Mouse (Mus musculus) midbrain, embryonic 15.5 days (tissue): ENCODE measurements at regions not wholly inside any gene's neighbourhood (a gene's known extent, or its start where the extent isn't known, plus 50 kb on each side); places are given as distances from the start of the nearest gene placed in this dataset.

Experiments used
- ATAC-seq: fragments of 200-750 bp; cut with Nextera tagmentation; replicated peaks from 2 replicates; pipeline ENCODE4 v1.8.0; 2017; ENCODE audit warnings: moderate TSS enrichment
- H3K27ac ChIP-seq: fragments of 300-500 bp; sonication (generic); 2 replicates; pipeline ENCODE4 v1.5.1; 2015; ENCODE audit warnings: mild to moderate bottlenecking, inconsistent platforms
- H3K27me3 ChIP-seq: fragments of 300-500 bp; sonication (generic); replicated peaks from 2 replicates; pipeline ENCODE4 v1.6.1; 2015; ENCODE audit warnings: inconsistent platforms
- H3K36me3 ChIP-seq: fragments of 300-500 bp; sonication (generic); replicated peaks from 2 replicates; pipeline ENCODE4 v1.6.1; 2015; ENCODE audit warnings: inconsistent platforms
- H3K4me1 ChIP-seq: fragments of 300-500 bp; sonication (generic); 2 replicates; pipeline ENCODE4 v1.6.1; 2015; ENCODE audit warnings: inconsistent platforms
- H3K4me2 ChIP-seq: fragments of 300-500 bp; sonication (generic); 2 replicates; pipeline ENCODE4 v1.6.1; 2015; ENCODE audit warnings: inconsistent platforms, mild to moderate bottlenecking, moderate library complexity
- H3K4me3 ChIP-seq: fragments of 300-500 bp; sonication (generic); 2 replicates; pipeline ENCODE4 v1.5.1; 2015; ENCODE audit warnings: mild to moderate bottlenecking, inconsistent platforms
- H3K9ac ChIP-seq: fragments of 300-500 bp; sonication (generic); 2 replicates; pipeline ENCODE4 v1.6.1; 2015; ENCODE audit warnings: mild to moderate bottlenecking, inconsistent platforms
- H3K9me3 ChIP-seq: fragments of 300-500 bp; sonication (generic); 2 replicates; pipeline ENCODE4 v1.6.1; 2016; ENCODE audit warnings: inconsistent platforms
- WGBS: fragments of 180-500 bp; shearing (Covaris S2); methylation state at CpG from one replicate; pipeline ENCODE4 v1.1.7; 2015; ENCODE audit warnings: mixed read lengths; 5-methylcytosine and 5-hydroxymethylcytosine counted together

DNA sequence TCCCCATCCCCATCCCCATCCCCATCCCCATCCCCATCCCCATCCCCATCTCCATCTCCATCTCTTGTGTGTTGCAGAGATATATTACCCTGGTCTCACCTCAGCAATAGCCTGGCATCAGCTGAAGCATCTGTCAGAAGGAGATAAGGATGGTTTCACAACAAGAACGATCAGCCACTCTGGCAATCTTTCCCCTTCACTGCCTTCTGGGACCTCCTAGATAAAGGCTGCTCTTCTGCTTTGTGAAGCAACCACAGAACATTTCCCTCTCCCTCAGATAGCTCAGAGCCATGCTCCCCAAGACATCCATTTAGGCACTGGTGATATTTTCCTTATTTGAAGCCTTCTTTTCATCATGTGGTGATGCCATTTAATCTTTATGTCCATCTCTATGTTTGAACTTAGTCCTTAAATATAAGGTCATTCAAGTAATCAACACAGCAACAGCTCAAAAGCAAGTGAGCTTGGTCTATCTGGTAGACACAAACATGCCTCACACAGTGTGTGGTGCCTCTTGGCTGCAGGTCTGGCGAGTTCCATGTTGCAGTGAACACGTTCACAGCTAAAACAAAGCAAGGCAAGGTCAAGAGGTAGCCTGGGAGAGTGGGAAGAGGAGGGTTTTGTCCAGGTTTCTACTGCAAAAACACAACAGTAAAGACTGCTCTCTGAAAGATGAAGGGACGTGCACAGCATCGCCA is 321.7 kb upstream of the Runx1 start:
- H3K9ac ChIP-seq, result no peak overlapping the region
- no peak overlapping the region for H3K27ac ChIP-seq
- no peak for ATAC-seq
- H3K36me3 ChIP-seq, result no peaks in the 10 kb centered on the region
- H3K4me3 ChIP-seq, result no peak overlapping the region
- H3K27me3 ChIP-seq, result no peaks in the 10 kb centered on the region
- no peaks in the 10 kb centered on the region for H3K4me1 ChIP-seq
- WGBS, result 75% methylated on average over 5 of the region's 5 CpGs
- no peaks in the 10 kb centered on the region for H3K9me3 ChIP-seq
- no peak overlapping the region for H3K4me2 ChIP-seq

DNA sequence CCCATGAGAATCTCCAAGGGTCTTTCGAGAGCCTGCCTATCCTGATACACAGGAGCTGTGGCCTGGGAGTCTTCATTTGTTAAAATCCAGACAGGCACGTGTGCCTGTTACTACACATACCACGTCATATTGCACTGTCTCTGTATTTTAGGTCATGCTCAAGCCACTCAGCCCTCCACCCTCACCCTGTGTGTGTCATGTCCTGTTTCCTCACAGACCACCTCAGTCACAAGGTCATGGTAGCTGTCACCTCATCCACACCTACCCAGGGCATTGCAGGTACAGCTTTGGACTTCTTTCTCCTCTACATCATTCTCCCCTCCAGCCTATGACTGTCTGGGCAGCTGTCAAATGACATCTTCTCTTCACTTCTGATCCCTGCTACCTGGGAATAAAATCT is 320.9 kb upstream of the Runx1 start:
- H3K4me1 ChIP-seq, result no peaks in the 10 kb centered on the region
- ATAC-seq, result no peak
- H3K27me3 ChIP-seq, result no peaks in the 10 kb centered on the region
- H3K9me3 ChIP-seq, result no peaks in the 10 kb centered on the region
- no peak overlapping the region for H3K4me2 ChIP-seq
- H3K4me3 ChIP-seq, result no peak overlapping the region
- H3K36me3 ChIP-seq, result no peaks in the 10 kb centered on the region
- no peak overlapping the region for H3K9ac ChIP-seq
- H3K27ac ChIP-seq, result no peak overlapping the region
- WGBS, result 90% methylated on average over 3 of the region's 3 CpGs

DNA sequence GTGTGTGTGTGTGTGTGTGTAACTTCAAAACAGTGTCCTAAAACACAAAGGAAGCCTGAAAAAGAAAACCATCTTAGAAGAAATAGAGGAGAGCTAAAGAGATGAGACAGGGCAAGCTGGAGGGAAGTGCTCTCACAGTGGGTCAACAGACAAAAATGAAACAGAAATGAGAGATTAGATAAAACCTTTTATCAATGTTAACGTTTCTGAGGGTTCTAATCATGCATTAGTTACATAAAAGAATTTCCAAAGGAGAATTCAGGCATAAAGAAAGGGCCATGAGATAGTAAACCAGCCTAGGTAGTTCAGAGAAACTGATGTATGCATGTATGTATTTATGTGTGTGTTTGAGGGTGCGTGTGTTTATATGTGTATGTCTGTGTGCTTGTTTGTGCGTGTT is 319.7 kb upstream of the Runx1 start:
- H3K36me3 ChIP-seq, result no peaks in the 10 kb centered on the region
- H3K9me3 ChIP-seq, result no peaks in the 10 kb centered on the region
- no peak for ATAC-seq
- H3K4me3 ChIP-seq, result no peak overlapping the region
- WGBS, result 68% methylated on average over 3 of the region's 3 CpGs
- no peak overlapping the region for H3K9ac ChIP-seq
- H3K27ac ChIP-seq, result no peak overlapping the region
- no peaks in the 10 kb centered on the region for H3K4me1 ChIP-seq
- no peaks in the 10 kb centered on the region for H3K27me3 ChIP-seq
- H3K4me2 ChIP-seq, result no peak overlapping the region

- 95% methylated on average over 5 of the region's 5 CpGs for WGBS
Measured at GRCm38 (mm10) chr16:93144033-93144432, 318.1 kb upstream of the Runx1 start.

DNA sequence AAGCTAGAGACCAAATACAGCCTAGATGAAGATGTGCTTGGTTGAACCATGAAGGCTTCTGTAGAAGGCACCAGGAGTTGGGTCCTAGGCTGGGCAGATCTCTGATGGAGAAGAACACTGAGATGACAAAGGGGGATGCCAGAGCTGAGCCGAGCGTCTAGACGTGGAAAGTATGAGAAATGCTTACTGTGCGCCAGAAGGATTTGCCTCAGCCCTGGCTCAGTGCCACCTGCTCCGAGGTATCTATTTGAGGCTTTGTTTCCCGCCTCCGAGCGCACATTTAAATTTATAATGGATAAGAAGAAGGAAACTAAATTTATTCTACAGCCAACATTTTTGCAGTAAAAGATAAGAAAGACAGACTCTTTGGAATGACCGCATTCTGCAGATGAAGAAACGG is 317.2 kb upstream of the Runx1 start:
- ATAC-seq, result no peak
- H3K27me3 ChIP-seq, result no peaks in the 10 kb centered on the region
- 73% methylated on average over 10 of the region's 10 CpGs for WGBS
- no peak overlapping the region for H3K4me3 ChIP-seq
- no peaks in the 10 kb centered on the region for H3K9me3 ChIP-seq
- H3K27ac ChIP-seq, result no peak overlapping the region
- H3K4me2 ChIP-seq, result no peak overlapping the region
- no peaks in the 10 kb centered on the region for H3K36me3 ChIP-seq
- H3K4me1 ChIP-seq, result no peaks in the 10 kb centered on the region
- H3K9ac ChIP-seq, result no peak overlapping the region

More at GRCm38 (mm10) chr16:93144033-93144432, 318.1 kb upstream of the Runx1 start:
- H3K9me3 ChIP-seq, result no peaks in the 10 kb centered on the region
- H3K4me2 ChIP-seq, result no peak overlapping the region
- H3K9ac ChIP-seq, result no peak overlapping the region
- no peak for ATAC-seq
- no peaks in the 10 kb centered on the region for H3K27me3 ChIP-seq
- no peak overlapping the region for H3K4me3 ChIP-seq
- no peak overlapping the region for H3K27ac ChIP-seq
- H3K36me3 ChIP-seq, result no peaks in the 10 kb centered on the region
- H3K4me1 ChIP-seq, result no peaks in the 10 kb centered on the region

GRCm38 (mm10) chr16:93141967-93142366 is 316.0 kb upstream of the Runx1 start:
- Histone ChIP-seq H3K36me3 (no peaks in the 10 kb centered on the region), H3K4me1 (no peaks in the 10 kb centered on the region), H3K9ac (no peak overlapping the region), H3K4me3 (no peak overlapping the region), H3K27ac (no peak overlapping the region), H3K4me2 (no peak overlapping the region), H3K27me3 (no peaks in the 10 kb centered on the region), H3K9me3 (no peaks in the 10 kb centered on the region)
- WGBS, result 74% methylated on average over 6 of the region's 6 CpGs
- ATAC-seq, result no peak

DNA sequence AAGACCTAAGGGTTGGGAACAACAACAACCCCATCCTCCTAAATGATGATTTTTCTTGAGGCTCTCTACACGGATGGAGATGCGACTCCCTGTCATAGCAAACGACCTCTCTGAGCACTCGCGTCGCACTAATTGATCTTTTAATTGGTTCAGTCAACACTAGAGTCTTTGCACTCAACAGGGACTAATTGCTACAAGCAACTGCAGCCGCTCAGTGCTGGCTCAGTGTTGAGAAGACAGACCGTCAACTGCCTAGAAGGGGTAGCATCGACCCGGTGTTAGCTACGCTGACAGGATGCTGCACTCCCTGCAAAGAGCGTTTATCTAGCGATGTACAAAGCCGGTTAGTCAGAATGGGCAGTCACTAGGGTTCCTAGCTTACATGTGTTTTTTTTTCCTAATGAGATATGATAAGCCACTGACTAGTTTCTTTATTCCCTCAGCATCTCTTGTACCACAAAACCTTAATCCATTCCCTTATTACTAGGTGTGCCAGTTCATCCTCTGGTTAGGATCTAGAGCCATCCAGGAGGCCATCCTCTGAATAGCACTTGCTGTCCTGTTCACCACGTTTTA is 314.7 kb upstream of the Runx1 start:
- no peak overlapping the region for H3K4me3 ChIP-seq
- no peak overlapping the region for H3K4me2 ChIP-seq
- H3K9me3 ChIP-seq, result no peaks in the 10 kb centered on the region
- H3K9ac ChIP-seq, result no peak overlapping the region
- H3K4me1 ChIP-seq, result no peaks in the 10 kb centered on the region
- 56% methylated on average over 15 of the region's 15 CpGs for whole genome bisulfite sequencing
- no peaks in the 10 kb centered on the region for H3K36me3 ChIP-seq
- no peaks in the 10 kb centered on the region for H3K27me3 ChIP-seq
- no peak for ATAC-seq
- H3K27ac ChIP-seq, result no peak overlapping the region

GRCm38 (mm10) chr16:93137249-93137648 is 311.3 kb upstream of the Runx1 start:
- Histone ChIP-seq H3K36me3 (no peaks in the 10 kb centered on the region), H3K9me3 (no peaks in the 10 kb centered on the region), H3K27me3 (no peaks in the 10 kb centered on the region), H3K9ac (no peak overlapping the region), H3K4me1 (no peaks in the 10 kb centered on the region), H3K4me2 (no peak overlapping the region), H3K27ac (no peak overlapping the region), H3K4me3 (no peak overlapping the region)
- no peak for ATAC-seq
- 50% methylated on average over 1 of the region's 1 CpGs for whole genome bisulfite sequencing

DNA sequence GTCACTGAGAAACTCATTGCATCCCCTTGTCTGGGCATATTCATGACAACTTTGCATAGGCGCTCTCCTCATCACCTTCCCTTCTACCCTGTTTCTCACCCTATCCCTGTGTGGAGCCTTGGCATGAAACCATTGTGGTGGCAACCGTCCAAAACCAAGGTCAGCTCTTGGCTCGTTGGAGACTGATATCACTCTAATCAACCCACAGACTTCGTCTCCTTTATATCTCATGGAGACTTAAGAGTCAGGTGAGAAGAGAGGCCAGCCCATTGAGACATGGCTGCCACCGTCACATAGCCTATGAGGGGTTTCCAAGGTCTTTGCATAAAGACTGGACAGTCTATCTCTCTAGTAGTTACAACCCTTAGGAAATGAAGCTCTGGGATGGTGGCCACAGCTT is 305.5 kb upstream of the Runx1 start:
- ATAC-seq, result no peak
- Histone ChIP-seq H3K4me3 (no peak overlapping the region), H3K27ac (no peak overlapping the region), H3K4me1 (no peaks in the 10 kb centered on the region), H3K9ac (no peak overlapping the region), H3K9me3 (no peaks in the 10 kb centered on the region), H3K27me3 (no peaks in the 10 kb centered on the region), H3K36me3 (no peaks in the 10 kb centered on the region), H3K4me2 (no peak overlapping the region)
- WGBS, result 90% methylated on average over 5 of the region's 5 CpGs

DNA sequence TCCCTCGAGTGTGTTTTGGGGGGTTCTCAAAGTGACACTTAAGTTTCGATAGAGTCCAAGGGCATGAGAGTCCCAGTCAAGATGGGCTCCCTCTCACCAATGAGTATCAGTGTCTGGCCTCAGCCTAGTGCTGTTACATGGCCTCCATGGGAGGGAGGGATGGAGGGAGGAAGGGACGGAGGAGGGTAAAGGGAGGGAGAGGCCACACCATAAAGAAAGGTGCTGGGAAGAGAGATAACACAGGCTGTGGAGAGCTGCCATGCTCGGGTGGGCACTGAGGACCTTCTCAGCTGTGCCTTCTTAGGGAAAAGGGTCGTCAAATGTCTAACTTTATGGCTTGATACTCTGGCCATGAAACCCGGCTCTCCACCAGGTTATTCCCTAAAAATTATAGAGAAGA is 304.7 kb upstream of the Runx1 start:
- no peaks in the 10 kb centered on the region for H3K4me1 ChIP-seq
- no peak for ATAC-seq
- no peak overlapping the region for H3K27ac ChIP-seq
- H3K4me3 ChIP-seq, result no peak overlapping the region
- no peaks in the 10 kb centered on the region for H3K9me3 ChIP-seq
- no peaks in the 10 kb centered on the region for H3K36me3 ChIP-seq
- WGBS, result 83% methylated on average over 6 of the region's 6 CpGs
- no peak overlapping the region for H3K4me2 ChIP-seq
- no peaks in the 10 kb centered on the region for H3K27me3 ChIP-seq
- no peak overlapping the region for H3K9ac ChIP-seq

DNA sequence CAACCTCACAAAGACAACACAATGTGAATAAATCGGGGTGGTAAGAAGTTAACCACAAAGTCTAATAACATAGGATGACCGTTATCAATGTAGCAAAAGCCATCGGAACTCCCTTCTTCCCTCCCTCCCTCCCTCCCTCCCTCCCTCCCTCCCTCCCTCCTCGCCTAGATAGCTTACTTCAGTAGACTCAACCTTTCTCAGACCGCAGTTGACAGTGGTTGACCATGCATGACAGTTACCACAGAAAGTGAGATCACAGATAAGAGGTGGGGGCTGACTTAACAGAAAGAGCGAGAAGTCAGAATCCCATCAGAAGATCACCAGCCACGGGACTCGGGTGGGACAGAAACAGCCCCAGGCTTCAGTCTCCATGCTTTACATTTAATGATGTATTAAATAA is 297.8 kb upstream of the Runx1 start:
- no peak for ATAC-seq
- Histone ChIP-seq H3K4me1 (no peaks in the 10 kb centered on the region), H3K27me3 (no peaks in the 10 kb centered on the region), H3K27ac (no peak overlapping the region), H3K4me3 (no peak overlapping the region), H3K4me2 (no peak overlapping the region), H3K36me3 (no peaks in the 10 kb centered on the region), H3K9ac (no peak overlapping the region), H3K9me3 (no peaks in the 10 kb centered on the region)
- WGBS, result 84% methylated on average over 7 of the region's 8 CpGs

DNA sequence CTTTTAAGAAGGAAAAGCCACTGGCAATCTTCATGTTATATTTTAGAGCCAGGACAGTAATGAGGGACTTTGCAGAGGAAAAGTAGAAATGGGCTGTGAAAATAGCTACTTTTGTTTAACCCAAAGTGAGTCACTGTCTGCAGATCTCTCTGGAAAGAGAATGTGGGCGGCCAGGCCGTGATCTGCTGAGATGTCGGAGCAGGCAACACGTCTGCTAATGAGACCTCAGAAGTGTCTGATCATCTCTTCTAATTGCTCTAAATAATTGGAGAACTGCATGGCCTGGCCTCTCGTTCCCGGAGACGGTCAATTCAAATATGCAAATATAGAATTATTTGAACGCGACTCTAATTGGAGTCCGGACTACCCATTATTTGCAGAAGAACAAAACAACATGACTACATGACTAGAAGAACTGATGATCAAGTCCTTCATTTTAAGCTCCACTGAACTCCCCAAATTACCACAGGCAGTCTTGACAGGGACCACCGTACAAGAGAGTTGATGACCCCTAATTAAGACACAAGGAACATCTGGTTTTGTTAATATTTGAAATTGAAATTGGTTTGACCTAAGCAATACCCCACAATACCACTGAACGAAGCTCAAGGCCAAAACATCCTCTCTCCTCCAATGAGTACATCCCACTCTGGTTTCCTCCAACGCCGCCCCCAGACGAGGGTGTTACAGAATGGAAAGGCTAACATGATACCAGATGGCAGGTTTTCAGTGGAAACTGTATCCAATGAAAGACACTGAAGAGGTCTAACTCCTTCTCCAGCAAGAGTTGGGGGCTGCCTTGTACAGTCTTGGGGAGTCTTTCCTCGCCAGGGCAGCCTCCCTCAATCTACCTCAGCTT is 290.4 kb upstream of the Runx1 start:
- Histone ChIP-seq H3K9me3 (no peaks in the 10 kb centered on the region), H3K36me3 (no peaks in the 10 kb centered on the region), H3K4me1 (no peaks in the 10 kb centered on the region), H3K4me3 (no peak overlapping the region), H3K27me3 (no peaks in the 10 kb centered on the region), H3K4me2 (no peak overlapping the region), H3K9ac (no peak overlapping the region), H3K27ac (no peak overlapping the region)
- 82% methylated on average over 16 of the region's 16 CpGs for WGBS
- ATAC-seq, result no peak
